Mouse (Mus musculus) G1E (cell line): ENCODE results near the gene Cdca4.

Experiments
- CTCF ChIP-seq: IDR thresholded peaks from 2 replicates; pipeline ENCODE4 v1.5.1; 2012; ENCODE audit warnings: low read depth, low read length, inconsistent platforms, mixed read lengths
- GATA1 ChIP-seq: IDR thresholded peaks from 2 replicates; pipeline ENCODE4 v1.6.1; 2012; ENCODE audit warnings: borderline replicate concordance, low read length, inconsistent platforms, mixed read lengths
- POLR2AphosphoS5 ChIP-seq: IDR thresholded peaks from 2 replicates; pipeline ENCODE4 v1.6.1; 2012; ENCODE audit warnings: low read depth, low read length, inconsistent platforms; ENCODE audit not compliant: insufficient replicate concordance

DNA sequence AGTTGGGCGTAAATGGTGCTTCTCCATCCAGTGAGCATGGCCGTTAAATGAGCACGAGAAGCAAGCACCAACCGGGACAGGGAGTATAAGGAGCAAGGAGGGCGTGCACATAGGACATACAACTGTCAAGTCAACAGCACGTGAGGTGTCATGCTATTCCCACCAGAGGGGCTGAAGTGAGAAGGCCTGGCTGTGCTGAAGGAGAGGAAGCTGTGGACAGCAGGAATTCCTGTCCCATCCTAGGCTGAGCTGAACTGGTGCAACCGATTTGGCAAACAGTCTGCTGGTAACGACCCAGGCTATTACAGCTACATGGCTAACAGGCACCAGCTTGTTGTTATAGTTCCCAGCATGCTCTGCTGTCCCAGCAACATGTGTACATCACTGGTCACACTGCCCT is 38.2 kb downstream of the Cdca4 start:
- TF ChIP-seq CTCF (no peak), GATA1 (no peak), POLR2AphosphoS5 (no peak)
